Mouse (Mus musculus) neutrophil, adult 83 days (primary cell): Measurements from ENCODE around the gene Zcchc2. TPM values are rescaled to one million over a fixed set of nuclear protein-coding genes. Genes with fewer than 3 reads are reported as not detected.

Experiments used
- total RNA-seq, 2 experiments: library from RNA; stranded (reverse); gene quantifications; one replicate each; pipeline ENCODE4 v1.2.4; 2023

The Zcchc2 gene
- 10 to 100 TPM; 23.7 to 27.8 TPM for total RNA-seq

GRCm38 (mm10) chr1:105990138-105990821, at the start of gene Zcchc2:
Zcchc2 (plus strand) TSS chr1:105990406.

Other genes starting within 250 kb of the Zcchc2 start
- gene Tnfrsf11a, start 209.7 kb upstream of the Zcchc2 start, total RNA-seq, result 1 to 10 TPM; 2.5 to 2.8 TPM
- 1 to 10 TPM; 5.3 to 5.4 TPM for gene Phlpp1, start 181.3 kb downstream of the Zcchc2 start, total RNA-seq